Mouse (Mus musculus) embryonic facial prominence, embryonic 13.5 days (tissue): ENCODE measurements at regions not wholly inside any gene's neighbourhood (a gene's known extent, or its start where the extent isn't known, plus 50 kb on each side); places are given as distances from the start of the nearest gene placed in this dataset.
A peak's percentile ranks its signal among the peaks of the same experiment; 100 is the strongest.

Experiments
- ATAC-seq: fragments of 200-750 bp; cut with Nextera tagmentation; 2 replicates; pipeline ENCODE4 v1.8.0; 2017; ENCODE audit warnings: low read depth; ENCODE audit not compliant: insufficient number of reproducible peaks, insufficient read depth, low FRiP score, low TSS enrichment
- H3K27ac ChIP-seq: fragments of 300-500 bp; sonication (generic); 2 replicates; pipeline ENCODE4 v1.5.1; 2015; ENCODE audit warnings: moderate library complexity, mild to moderate bottlenecking, inconsistent platforms
- H3K27me3 ChIP-seq: fragments of 300-500 bp; sonication (generic); 2 replicates; pipeline ENCODE4 v1.6.1; 2015; ENCODE audit warnings: mild to moderate bottlenecking, inconsistent platforms
- H3K36me3 ChIP-seq: fragments of 300-500 bp; sonication (generic); 2 replicates; pipeline ENCODE4 v1.6.1; 2015; ENCODE audit warnings: mild to moderate bottlenecking, inconsistent platforms
- H3K4me1 ChIP-seq: fragments of 300-500 bp; sonication (generic); 2 replicates; pipeline ENCODE4 v1.6.1; 2015; ENCODE audit warnings: inconsistent platforms
- H3K4me2 ChIP-seq: fragments of 300-500 bp; sonication (generic); 2 replicates; pipeline ENCODE4 v1.6.1; 2015; ENCODE audit warnings: moderate library complexity, mild to moderate bottlenecking, inconsistent platforms
- H3K4me3 ChIP-seq: fragments of 300-500 bp; sonication (generic); 2 replicates; pipeline ENCODE4 v1.5.1; 2015; ENCODE audit warnings: mild to moderate bottlenecking, inconsistent platforms
- H3K9ac ChIP-seq: fragments of 300-500 bp; sonication (generic); 2 replicates; pipeline ENCODE4 v1.6.1; 2015; ENCODE audit warnings: mild to moderate bottlenecking, inconsistent platforms
- H3K9me3 ChIP-seq: fragments of 300-500 bp; sonication (generic); 2 replicates; pipeline ENCODE4 v1.6.1; 2016; ENCODE audit warnings: inconsistent platforms
- WGBS: fragments of 180-500 bp; shearing (Covaris S2); methylation state at CpG from one replicate; pipeline ENCODE4 v1.1.7; 2015; ENCODE audit warnings: mixed read lengths; 5-methylcytosine and 5-hydroxymethylcytosine counted together

DNA sequence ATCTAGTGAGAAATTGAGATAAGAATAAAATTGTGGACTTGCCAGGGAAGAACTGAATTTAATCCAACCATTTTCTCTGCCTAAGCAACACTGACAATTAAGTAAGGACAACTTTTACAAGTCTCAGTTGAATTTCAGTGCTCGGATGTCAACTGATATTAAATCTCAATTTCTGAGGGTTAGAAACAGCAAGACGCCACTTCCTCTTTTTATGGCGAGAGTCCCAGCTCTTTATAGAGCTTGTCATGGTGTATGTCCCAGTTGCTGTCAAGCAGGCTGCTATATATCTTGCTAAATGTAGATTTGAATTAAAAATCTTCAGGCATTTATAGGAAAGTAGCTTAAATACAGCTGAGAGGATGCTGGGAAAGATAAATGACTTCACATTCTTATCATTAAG is 697.8 kb upstream of the Got2 start:
- ATAC-seq, result no peak
- WGBS, result 66% methylated on average over 3 of the region's 3 CpGs
- Histone ChIP-seq H3K4me3 (no peak overlapping the region), H3K36me3 (no peaks in the 10 kb centered on the region), H3K4me2 (no peak overlapping the region), H3K9me3 (no peaks in the 10 kb centered on the region), H3K27me3 (no peaks in the 10 kb centered on the region), H3K4me1 (no peaks in the 10 kb centered on the region), H3K9ac (no peak overlapping the region), H3K27ac (no peak overlapping the region)

DNA sequence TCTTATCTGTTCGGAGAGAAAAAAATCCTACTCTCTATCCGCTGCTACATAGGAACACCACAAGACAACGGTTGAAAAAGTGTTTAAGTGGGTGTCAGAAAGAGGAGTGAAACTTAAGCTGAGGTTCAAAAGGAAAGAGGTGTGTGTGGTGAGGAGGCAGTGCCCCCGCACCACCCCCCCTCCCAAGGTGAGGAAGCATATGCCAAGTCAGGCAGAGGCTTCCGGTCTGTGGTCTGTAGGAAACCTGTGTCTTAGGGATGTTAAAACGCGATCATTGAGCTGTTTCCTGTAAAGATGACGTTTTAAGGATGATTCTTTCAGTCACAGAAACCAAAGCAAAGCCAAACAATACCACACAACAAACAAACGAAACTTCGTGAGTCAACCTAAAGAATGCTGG is 664.2 kb upstream of the Got2 start:
- H3K4me1 ChIP-seq, result no peaks in the 10 kb centered on the region
- H3K27ac ChIP-seq, result no peak overlapping the region
- H3K4me3 ChIP-seq, result no peak overlapping the region
- H3K4me2 ChIP-seq, result no peak overlapping the region
- no peaks in the 10 kb centered on the region for H3K27me3 ChIP-seq
- H3K36me3 ChIP-seq, result no peaks in the 10 kb centered on the region
- 79% methylated on average over 10 of the region's 10 CpGs for WGBS
- H3K9me3 ChIP-seq, result no peaks in the 10 kb centered on the region
- no peak overlapping the region for H3K9ac ChIP-seq
- no peak for ATAC-seq

DNA sequence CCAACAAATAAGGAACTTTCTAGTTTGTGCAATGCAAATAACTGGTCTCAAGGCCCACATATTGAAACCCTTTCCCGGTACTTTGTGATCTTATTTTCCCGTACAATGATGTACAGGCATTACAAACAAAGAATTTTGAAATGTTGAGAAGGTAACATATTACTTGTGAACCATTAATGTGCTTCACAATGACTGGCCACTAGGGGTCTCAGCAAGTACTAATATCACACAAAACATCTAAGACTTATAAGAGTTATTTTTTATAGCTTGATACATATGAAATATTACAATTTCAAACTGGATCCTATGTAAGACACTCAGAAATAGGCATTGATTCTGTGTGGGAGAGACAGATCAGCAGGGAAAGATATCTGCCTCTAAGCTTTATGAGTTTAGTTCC is 662.1 kb upstream of the Got2 start:
- H3K27ac ChIP-seq, result no peak overlapping the region
- H3K36me3 ChIP-seq, result no peaks in the 10 kb centered on the region

DNA sequence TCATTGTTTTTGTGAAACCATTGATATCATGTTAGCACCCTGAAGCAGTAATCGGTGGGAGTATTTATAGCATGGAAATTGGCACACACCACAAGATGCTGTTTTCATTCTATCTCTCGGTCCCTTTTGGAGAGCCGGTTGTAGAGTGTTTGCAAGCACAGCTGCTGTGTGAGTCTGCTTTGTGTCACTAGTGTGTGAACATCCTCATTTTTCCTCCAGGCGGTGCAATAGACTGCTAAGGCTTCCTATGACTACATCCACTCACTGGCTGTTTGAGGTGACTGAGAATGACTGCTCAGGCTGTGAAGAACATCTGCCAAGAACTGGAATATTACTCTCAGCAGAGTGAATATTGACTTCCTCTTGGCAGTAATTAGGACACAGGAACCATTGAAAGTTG is 660.3 kb upstream of the Got2 start:
- Histone ChIP-seq H3K9ac (no peak overlapping the region), H3K4me2 (no peak overlapping the region), H3K9me3 (no peaks in the 10 kb centered on the region), H3K27me3 (no peaks in the 10 kb centered on the region), H3K4me1 (no peaks in the 10 kb centered on the region), H3K36me3 (no peaks in the 10 kb centered on the region), H3K4me3 (no peak overlapping the region), H3K27ac (no peak overlapping the region)
- WGBS, result 84% methylated on average over 4 of the region's 4 CpGs
- ATAC-seq, result no peak

More for the DNA sequence above, 662.1 kb upstream of the Got2 start:
- no peaks in the 10 kb centered on the region for H3K9me3 ChIP-seq
- no peaks in the 10 kb centered on the region for H3K27me3 ChIP-seq
- no peak for ATAC-seq
- no peak overlapping the region for H3K4me2 ChIP-seq
- WGBS, result 78% methylated on average over 2 of the region's 2 CpGs
- no peaks in the 10 kb centered on the region for H3K4me1 ChIP-seq
- no peak overlapping the region for H3K4me3 ChIP-seq
- no peak overlapping the region for H3K9ac ChIP-seq

DNA sequence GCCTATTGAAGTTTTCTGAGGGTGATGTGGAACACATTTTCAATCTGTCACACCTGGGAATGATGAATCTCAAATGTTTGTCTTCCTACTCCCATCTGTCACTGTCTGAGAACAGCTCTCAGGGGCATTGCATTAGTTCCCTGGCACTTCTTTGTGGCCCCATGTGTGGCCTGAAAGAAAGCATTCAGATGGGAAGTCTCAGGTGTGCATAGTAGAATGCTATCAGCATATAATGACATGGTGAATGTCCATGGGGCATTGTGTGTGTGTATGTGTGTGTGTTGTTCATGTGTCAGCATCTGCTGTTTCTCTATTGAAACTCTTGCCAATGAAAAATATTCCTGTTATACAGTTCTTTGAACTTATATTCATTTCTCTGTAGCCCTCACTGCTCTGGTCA is 659.8 kb upstream of the Got2 start:
- no peak for ATAC-seq
- Histone ChIP-seq H3K9ac (no peak overlapping the region), H3K36me3 (no peaks in the 10 kb centered on the region), H3K4me3 (no peak overlapping the region), H3K4me1 (no peaks in the 10 kb centered on the region), H3K27me3 (no peaks in the 10 kb centered on the region), H3K9me3 (no peaks in the 10 kb centered on the region), H3K4me2 (no peak overlapping the region), H3K27ac (no peak overlapping the region)

DNA sequence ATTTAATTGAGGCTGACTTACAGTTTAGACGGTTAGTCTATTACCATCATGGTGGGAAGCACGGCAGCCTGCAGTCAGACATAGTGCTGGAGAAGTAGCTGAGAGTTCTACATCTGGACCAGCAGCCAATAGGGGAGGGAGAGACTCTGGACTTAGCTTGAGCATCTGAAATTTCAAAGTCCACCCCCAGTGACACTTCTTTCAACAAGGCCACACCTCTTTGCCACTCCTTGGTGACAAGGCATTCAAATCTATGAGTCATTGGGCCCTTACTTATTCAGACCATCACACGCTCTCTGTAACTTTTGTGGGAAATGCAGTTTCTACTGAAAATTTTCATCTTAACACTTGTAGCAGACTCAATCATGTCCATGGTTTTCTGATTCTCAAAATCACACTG is 653.9 kb upstream of the Got2 start:
- no peak overlapping the region for H3K4me3 ChIP-seq
- H3K9me3 ChIP-seq, result no peaks in the 10 kb centered on the region
- H3K27ac ChIP-seq, result no peak overlapping the region
- ATAC-seq, result no peak
- no peaks in the 10 kb centered on the region for H3K36me3 ChIP-seq
- no peak overlapping the region for H3K9ac ChIP-seq
- WGBS, result 87% methylated on average over 3 of the region's 3 CpGs
- H3K4me2 ChIP-seq, result no peak overlapping the region
- no peaks in the 10 kb centered on the region for H3K4me1 ChIP-seq
- no peaks in the 10 kb centered on the region for H3K27me3 ChIP-seq

DNA sequence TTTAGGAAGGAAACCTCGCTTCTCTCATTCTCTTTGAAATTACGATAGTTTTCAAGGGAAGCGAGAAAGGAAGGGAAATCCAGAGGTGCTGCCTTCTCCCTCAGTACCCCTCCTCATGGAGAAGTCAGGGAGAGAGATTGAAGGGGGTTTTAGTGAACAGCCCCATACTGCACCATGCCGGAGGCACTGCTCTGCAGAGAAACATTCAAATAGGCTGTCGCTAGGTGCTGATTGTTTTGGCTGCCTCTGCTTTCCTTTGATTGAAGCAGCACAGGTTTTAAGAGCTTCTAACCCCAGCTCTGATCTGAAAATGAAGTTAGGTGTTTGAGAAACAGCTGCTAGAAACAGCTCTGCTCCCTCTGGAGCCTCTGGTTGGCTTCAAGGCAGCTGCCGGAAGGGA is 610.5 kb upstream of the Got2 start:
- Histone ChIP-seq H3K4me3 (no peak overlapping the region), H3K27me3 (no peaks in the 10 kb centered on the region), H3K4me1 (no peaks in the 10 kb centered on the region), H3K9me3 (no peaks in the 10 kb centered on the region), H3K9ac (no peak overlapping the region), H3K4me2 (no peak overlapping the region), H3K27ac (no peak overlapping the region), H3K36me3 (no peaks in the 10 kb centered on the region)
- ATAC-seq, result no peak
- 70% methylated on average over 6 of the region's 6 CpGs for WGBS

DNA sequence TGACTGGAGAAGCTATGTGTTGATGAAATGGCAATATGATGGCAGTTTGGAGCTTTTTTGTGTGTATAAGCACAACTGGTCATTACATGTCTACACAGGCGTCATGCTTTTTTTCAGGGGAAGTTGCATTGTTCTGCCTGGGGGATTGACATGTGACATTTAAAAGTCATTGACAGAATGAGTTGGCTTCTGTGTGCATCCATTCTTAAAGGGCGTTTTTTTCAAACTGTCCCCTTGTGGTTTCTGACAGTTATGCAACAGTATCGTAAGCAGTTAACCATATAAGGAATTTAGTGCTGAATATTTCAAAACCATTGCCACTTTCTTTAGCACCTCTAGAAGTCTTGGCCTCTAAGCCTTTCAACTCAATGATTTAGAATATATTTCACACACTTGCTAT is 607.1 kb upstream of the Got2 start:
- ATAC-seq, result no peak
- no peak overlapping the region for H3K4me2 ChIP-seq
- 71% methylated on average over 3 of the region's 3 CpGs for WGBS
- H3K27ac ChIP-seq, result no peak overlapping the region
- H3K27me3 ChIP-seq, result no peaks in the 10 kb centered on the region
- H3K9ac ChIP-seq, result no peak overlapping the region
- H3K4me3 ChIP-seq, result no peak overlapping the region
- no peaks in the 10 kb centered on the region for H3K4me1 ChIP-seq
- H3K9me3 ChIP-seq, result no peaks in the 10 kb centered on the region
- no peaks in the 10 kb centered on the region for H3K36me3 ChIP-seq

DNA sequence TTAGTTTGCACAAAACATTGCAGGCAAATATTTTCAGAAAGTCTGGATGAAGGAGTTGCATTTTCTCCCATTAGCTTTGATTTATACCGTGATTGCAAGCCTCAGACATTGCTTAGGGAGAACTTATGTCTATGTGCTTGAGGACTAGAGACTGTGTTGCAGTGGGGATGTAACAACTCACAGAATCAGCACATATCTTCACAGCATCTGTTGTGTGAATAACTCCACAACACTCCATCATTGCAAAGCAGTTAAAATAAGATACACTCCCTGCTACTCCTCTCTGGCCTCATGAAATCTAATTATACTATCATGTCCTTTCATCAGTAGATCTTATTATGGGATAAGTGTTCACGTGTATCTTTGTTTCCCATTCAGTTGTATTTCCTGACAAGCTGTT is 601.5 kb upstream of the Got2 start:
- Histone ChIP-seq H3K4me1 (no peaks in the 10 kb centered on the region), H3K9ac (no peak overlapping the region), H3K27me3 (no peaks in the 10 kb centered on the region), H3K27ac (no peak overlapping the region), H3K4me3 (no peak overlapping the region), H3K9me3 (no peaks in the 10 kb centered on the region), H3K4me2 (no peak overlapping the region), H3K36me3 (no peaks in the 10 kb centered on the region)
- no peak for ATAC-seq
- WGBS, result 51% methylated on average over 2 of the region's 2 CpGs

DNA sequence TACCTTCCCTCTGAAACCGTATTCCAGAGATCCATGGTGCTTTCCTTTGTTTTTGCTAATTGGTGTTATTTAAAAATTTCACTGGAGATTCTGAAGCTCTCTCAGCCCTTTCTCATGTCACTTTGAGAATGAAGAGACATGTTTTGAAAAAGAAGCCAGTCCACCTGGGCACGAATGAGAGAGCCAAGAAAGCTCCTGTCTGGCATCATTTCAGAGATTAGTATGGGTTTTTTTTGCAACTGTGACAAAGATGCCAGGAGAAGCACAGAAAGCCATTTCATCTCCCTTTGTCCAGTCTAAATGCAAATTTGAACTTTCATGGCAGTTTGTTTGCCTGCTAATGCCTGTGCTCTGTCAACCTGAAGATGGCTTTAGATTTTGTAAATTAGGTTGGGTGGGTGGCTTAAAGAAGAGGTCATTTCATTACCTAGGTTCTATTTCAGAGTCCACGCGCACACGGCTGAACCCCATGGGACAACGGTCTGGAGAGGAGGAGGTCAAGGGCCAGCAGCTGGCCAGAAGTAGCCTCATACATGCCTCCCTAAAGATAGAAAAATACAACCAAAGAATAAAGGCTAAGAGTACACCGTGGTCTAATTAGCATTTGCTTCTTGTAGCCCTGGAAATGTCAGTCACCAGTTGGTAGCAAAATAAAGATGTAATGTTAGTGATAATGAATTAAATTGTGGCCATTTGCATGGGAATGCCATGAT is 600.5 kb upstream of the Got2 start:
- H3K27me3 ChIP-seq, result no peaks in the 10 kb centered on the region
- 51% methylated on average over 7 of the region's 7 CpGs for WGBS
- H3K4me3 ChIP-seq, result no peak overlapping the region
- no peak for ATAC-seq
- no peak overlapping the region for H3K4me2 ChIP-seq
- H3K9ac ChIP-seq, result no peak overlapping the region
- no peaks in the 10 kb centered on the region for H3K9me3 ChIP-seq
- H3K27ac ChIP-seq, result no peak overlapping the region
- no peaks in the 10 kb centered on the region for H3K4me1 ChIP-seq
- H3K36me3 ChIP-seq, result no peaks in the 10 kb centered on the region

DNA sequence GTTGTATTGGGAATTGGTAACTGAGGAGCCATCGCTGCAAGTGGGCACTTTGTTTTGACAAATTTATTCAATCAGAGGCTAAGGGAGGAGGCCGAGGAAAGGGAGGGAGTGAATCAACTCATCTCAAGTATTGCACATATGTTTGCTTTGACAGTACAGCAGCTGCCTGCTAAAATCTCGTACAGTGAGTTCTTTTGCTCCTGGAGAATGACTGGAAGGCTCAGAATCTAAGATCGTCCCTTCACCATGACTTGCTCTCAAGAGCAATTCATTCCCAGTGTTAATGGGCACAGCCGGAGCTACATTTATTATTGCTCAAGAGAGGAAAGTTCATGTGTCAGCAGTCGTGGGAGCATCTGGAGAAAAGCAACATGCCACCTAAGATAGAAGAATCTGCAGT is 567.6 kb upstream of the Got2 start:
- Histone ChIP-seq H3K36me3 (no peaks in the 10 kb centered on the region), H3K4me1 (peaks cover 9% of the 10 kb centered on the region), H3K27me3 (0 out of 2 replicates have a peak, but pooled peaks cover 5% of the 10 kb centered on the region), H3K4me2 (peak overlapping the region; percentile 53), H3K27ac (no peak overlapping the region), H3K9ac (no peak overlapping the region), H3K9me3 (no peaks in the 10 kb centered on the region), H3K4me3 (no peak overlapping the region; the same call in 1 of the 2 replicates)
- 20% methylated on average over 6 of the region's 6 CpGs for WGBS
- ATAC-seq, result no peak

DNA sequence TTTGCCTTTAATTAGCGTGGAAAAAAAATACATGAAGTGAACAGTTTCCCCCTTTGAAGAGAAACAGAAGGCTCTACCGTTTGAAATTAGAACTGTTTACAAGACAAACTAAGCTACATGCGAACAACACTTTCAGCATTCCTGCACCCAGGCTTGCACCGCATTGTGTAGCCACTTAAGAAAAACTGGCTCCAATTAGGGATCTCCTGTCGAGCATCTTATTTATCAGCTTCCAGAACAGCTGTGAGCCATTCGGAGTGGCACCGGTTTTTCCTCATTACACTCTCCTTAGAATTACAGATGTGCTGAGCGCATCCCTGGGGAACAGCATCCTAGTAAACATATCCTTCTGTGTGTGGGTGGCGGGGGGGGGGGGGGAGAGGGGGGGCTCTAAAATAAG is 567.0 kb upstream of the Got2 start:
- Histone ChIP-seq H3K9me3 (no peaks in the 10 kb centered on the region), H3K27me3 (0 out of 2 replicates have a peak, but pooled peaks cover 5% of the 10 kb centered on the region), H3K4me3 (peak overlapping the region; percentile 20; the same call in 1 of the 2 replicates), H3K9ac (no peak overlapping the region), H3K27ac (no peak overlapping the region), H3K36me3 (no peaks in the 10 kb centered on the region), H3K4me1 (peaks cover 9% of the 10 kb centered on the region), H3K4me2 (peak overlapping the region; percentile 53)
- ATAC-seq, result no peak
- 7% methylated on average over 8 of the region's 9 CpGs for WGBS
